Mouse (Mus musculus): ENCODE data around the gene Ddx39b. TPM values are rescaled to one million over a fixed set of nuclear protein-coding genes. Genes with fewer than 3 reads are reported as not detected.

Gene Ddx39b
- polyA plus RNA-seq, 1 experiment: 194 TPM

GRCm38 (mm10) chr17:35255704-35256103, 14.2 kb downstream of the Ddx39b start:
- Histone ChIP-seq H3K4me1 (ENCODE audit: control insufficient read depth, insufficient read depth, insufficient read length, low read length) (peaks cover 7% of the 10 kb centered on the region; the same call in 1 of the 2 replicates), H3K36me3 (ENCODE audit: control insufficient read depth, insufficient read depth, low read length) (peaks cover 30% of the 10 kb centered on the region), H3K27me3 (ENCODE audit: control insufficient read depth, insufficient read depth, low read length) (no peaks in the 10 kb centered on the region), H3K27ac (ENCODE audit: insufficient read depth, low read depth, low read length) (no peak overlapping the region), H3K4me3 (ENCODE audit: low read depth, low read length) (no peak overlapping the region)
- 41% methylated on average over 4 of the region's 4 CpGs for WGBS
- TF ChIP-seq CTCF (IDR thresholded peaks at IDR 0.05; ENCODE audit: extremely low read depth, insufficient read length, insufficient replicate concordance, low read depth, low read length): no peak
- TF ChIP-seq POLR2A (IDR thresholded peaks at IDR 0.05; ENCODE audit: low read depth, low read length): no peak

GRCm38 (mm10) chr17:35257378-35257777, 15.8 kb downstream of the Ddx39b start:
- Histone ChIP-seq H3K36me3 (ENCODE audit: control insufficient read depth, insufficient read depth, low read length) (peaks cover 17% of the 10 kb centered on the region), H3K4me1 (ENCODE audit: control insufficient read depth, insufficient read depth, insufficient read length, low read length) (peaks cover 14% of the 10 kb centered on the region; the same call in 1 of the 2 replicates), H3K27ac (ENCODE audit: insufficient read depth, low read depth, low read length) (no peak overlapping the region), H3K27me3 (ENCODE audit: control insufficient read depth, insufficient read depth, low read length) (no peaks in the 10 kb centered on the region), H3K4me3 (ENCODE audit: low read depth, low read length) (no peak overlapping the region)
- TF ChIP-seq CTCF (IDR thresholded peaks at IDR 0.05; ENCODE audit: extremely low read depth, insufficient read length, insufficient replicate concordance, low read depth, low read length): no peak
- TF ChIP-seq POLR2A (IDR thresholded peaks at IDR 0.05; ENCODE audit: low read depth, low read length): no peak
- 50% methylated on average over 1 of the region's 1 CpGs for WGBS

DNA sequence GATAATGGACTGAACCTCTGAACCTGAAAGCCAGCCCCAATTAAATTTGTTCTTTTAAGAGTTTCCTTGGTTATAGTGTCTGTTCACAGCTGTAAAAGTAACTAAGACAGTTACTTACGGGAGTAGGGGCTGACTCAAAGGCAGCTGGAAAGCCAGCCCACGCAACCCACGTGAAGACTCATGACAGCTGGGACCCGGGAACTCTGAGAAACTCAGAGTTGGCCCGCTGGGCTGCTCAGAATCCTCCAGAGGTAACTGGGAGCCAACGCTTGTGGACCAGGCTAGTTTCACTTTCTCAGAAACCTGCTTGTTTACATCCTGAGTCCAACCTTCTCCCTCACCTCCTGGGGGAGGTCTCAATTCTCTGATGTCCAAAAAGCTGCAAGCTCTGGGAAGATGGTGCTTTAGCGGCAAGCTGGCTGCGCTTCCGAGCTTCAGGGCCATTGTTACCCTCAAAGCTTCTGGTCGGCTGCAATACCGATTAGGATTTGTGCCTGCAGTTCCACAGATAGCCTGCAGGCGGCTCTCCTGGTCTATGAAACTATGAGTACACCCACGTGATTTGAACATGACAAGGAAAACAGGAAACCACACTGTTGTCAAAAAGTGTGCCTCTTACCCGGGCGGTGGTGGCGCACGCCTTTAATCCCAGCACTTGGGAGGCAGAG, 16.4 kb downstream of the Ddx39b start:
- Histone ChIP-seq H3K27me3 (ENCODE audit: control insufficient read depth, insufficient read depth, low read length) (no peaks in the 10 kb centered on the region), H3K4me1 (ENCODE audit: control insufficient read depth, insufficient read depth, insufficient read length, low read length) (peaks cover 15% of the 10 kb centered on the region; the same call in 1 of the 2 replicates), H3K36me3 (ENCODE audit: control insufficient read depth, insufficient read depth, low read length) (peaks cover 11% of the 10 kb centered on the region), H3K27ac (ENCODE audit: insufficient read depth, low read depth, low read length) (peak overlapping the region; percentile 72), H3K4me3 (ENCODE audit: low read depth, low read length) (peak overlapping the region; percentile 63)
- TF ChIP-seq CTCF (IDR thresholded peaks at IDR 0.05; ENCODE audit: extremely low read depth, insufficient read length, insufficient replicate concordance, low read depth, low read length) (peak; percentile 86; the same call in 1 of the 2 replicates), POLR2A (IDR thresholded peaks at IDR 0.05; ENCODE audit: low read depth, low read length) (no peak)
- 1% methylated on average over 17 of the region's 17 CpGs for WGBS

- 19% methylated on average over 14 of the region's 14 CpGs for WGBS
- Histone ChIP-seq H3K36me3 (ENCODE audit: control insufficient read depth, insufficient read depth, low read length) (peaks cover 3% of the 10 kb centered on the region), H3K4me3 (ENCODE audit: low read depth, low read length) (no peak overlapping the region), H3K4me1 (ENCODE audit: control insufficient read depth, insufficient read depth, insufficient read length, low read length) (peaks cover 15% of the 10 kb centered on the region; the same call in 1 of the 2 replicates), H3K27ac (ENCODE audit: insufficient read depth, low read depth, low read length) (peak overlapping the region; percentile 51), H3K27me3 (ENCODE audit: control insufficient read depth, insufficient read depth, low read length) (no peaks in the 10 kb centered on the region)
- TF ChIP-seq CTCF (IDR thresholded peaks at IDR 0.05; ENCODE audit: extremely low read depth, insufficient read length, insufficient replicate concordance, low read depth, low read length) (peak; percentile 33; the same call in 1 of the 2 replicates), POLR2A (IDR thresholded peaks at IDR 0.05; ENCODE audit: low read depth, low read length) (no peak)
Measured at GRCm38 (mm10) chr17:35258492-35259478, 17.2 kb downstream of the Ddx39b start.

- peaks cover 3% of the 10 kb centered on the region for H3K36me3 ChIP-seq (ENCODE audit: control insufficient read depth, insufficient read depth, low read length)
- peaks cover 15% of the 10 kb centered on the region; the same call in 1 of the 2 replicates for H3K4me1 ChIP-seq (ENCODE audit: control insufficient read depth, insufficient read depth, insufficient read length, low read length)
- TF ChIP-seq CTCF (IDR thresholded peaks at IDR 0.05; ENCODE audit: extremely low read depth, insufficient read length, insufficient replicate concordance, low read depth, low read length): no peak
- WGBS: 66% methylated on average over 4 of the region's 4 CpGs
- no peaks in the 10 kb centered on the region for H3K27me3 ChIP-seq (ENCODE audit: control insufficient read depth, insufficient read depth, low read length)
- H3K4me3 ChIP-seq (ENCODE audit: low read depth, low read length): no peak overlapping the region
- peak overlapping the region; percentile 51 for H3K27ac ChIP-seq (ENCODE audit: insufficient read depth, low read depth, low read length)
Measured at GRCm38 (mm10) chr17:35259621-35260020, 18.1 kb downstream of the Ddx39b start.

GRCm38 (mm10) chr17:35261651-35262050, 20.1 kb downstream of the Ddx39b start:
- Histone ChIP-seq H3K27me3 (ENCODE audit: control insufficient read depth, insufficient read depth, low read length) (no peaks in the 10 kb centered on the region), H3K27ac (ENCODE audit: insufficient read depth, low read depth, low read length) (no peak overlapping the region), H3K4me1 (ENCODE audit: control insufficient read depth, insufficient read depth, insufficient read length, low read length) (peaks cover 15% of the 10 kb centered on the region; the same call in 1 of the 2 replicates), H3K36me3 (ENCODE audit: control insufficient read depth, insufficient read depth, low read length) (peaks cover 17% of the 10 kb centered on the region), H3K4me3 (ENCODE audit: low read depth, low read length) (no peak overlapping the region)
- no peak for TF ChIP-seq CTCF (IDR thresholded peaks at IDR 0.05; ENCODE audit: extremely low read depth, insufficient read length, insufficient replicate concordance, low read depth, low read length)
- no peak for TF ChIP-seq POLR2A (IDR thresholded peaks at IDR 0.05; ENCODE audit: low read depth, low read length)
- whole genome bisulfite sequencing: 84% methylated on average over 13 of the region's 13 CpGs
